ENCODE assay signal across 22 mouse cellular contexts in the genomic region with DNA sequence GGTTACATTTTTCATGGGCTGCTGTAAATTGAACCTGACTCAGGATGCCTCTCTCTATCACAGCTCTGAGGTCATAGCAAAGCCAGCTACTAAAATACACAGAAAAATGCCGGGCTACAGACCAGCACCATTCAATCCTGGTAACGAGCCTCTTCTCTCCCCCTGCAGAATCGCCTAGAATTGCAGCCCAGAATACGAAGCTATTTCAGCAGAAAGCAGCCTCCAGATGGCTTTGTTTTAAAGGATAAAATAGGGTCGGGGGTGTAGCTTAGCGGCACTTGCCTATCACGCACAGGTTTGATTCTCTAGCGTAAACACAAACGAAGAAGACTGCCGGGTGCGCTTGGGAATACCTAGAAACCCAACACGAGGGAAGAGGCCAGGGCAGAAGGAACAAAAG. TPM values are rescaled to one million over a fixed set of nuclear protein-coding genes. Genes with fewer than 3 reads are reported as not detected.
DNase-seq lines count a peak whose midpoint lies in the region; ATAC-seq and TF ChIP-seq lines count a peak whose summit lies in the region.
"Had no signal": no experiment of that assay in that cellular context is flagged by ENCODE, and none has a peak within 500 bp of the region (broad histone marks: within the 10 kb centered on the region; RNA-seq: fewer than 3 reads in every experiment).

No protein-coding gene starts in this region.

- no peak; the same call in 1 of the 2 replicates for TF ChIP-seq CTCF in midbrain, postnatal 0 days (IDR thresholded peaks at IDR 0.05)

- H3K4me1 ChIP-seq in intestine, embryonic 16.5 days (ENCODE audit: control insufficient read depth, insufficient read depth, low read length) = peaks cover 78% of the 10 kb centered on the region
- H3K4me1 ChIP-seq in intestine, embryonic 15.5 days (replicated peaks) = peaks cover 56% of the 10 kb centered on the region
- H3K4me1 ChIP-seq in midbrain, postnatal 0 days (ENCODE audit: insufficient read depth, low read length) = peaks cover 23% of the 10 kb centered on the region; the same call in 1 of the 2 replicates
- peaks cover 64% of the 10 kb centered on the region for H3K4me1 ChIP-seq in midbrain, embryonic 13.5 days (replicated peaks)
- H3K4me1 ChIP-seq in embryonic facial prominence, embryonic 13.5 days = peaks cover 75% of the 10 kb centered on the region
- H3K4me1 ChIP-seq in neural tube, embryonic 14.5 days (ENCODE audit: control insufficient read depth, insufficient read depth, low read length) = peaks cover 43% of the 10 kb centered on the region

- 59% methylated on average over 12 of the region's 12 CpGs for WGBS in intestine, embryonic 16.5 days
- WGBS in intestine, embryonic 15.5 days = 54% methylated on average over 12 of the region's 12 CpGs
- WGBS in midbrain, postnatal 0 days = 61% methylated on average over 12 of the region's 12 CpGs
- WGBS in midbrain, embryonic 13.5 days = 71% methylated on average over 12 of the region's 12 CpGs
- WGBS in embryonic facial prominence, embryonic 13.5 days = 45% methylated on average over 12 of the region's 12 CpGs
- 56% methylated on average over 12 of the region's 12 CpGs for WGBS in neural tube, embryonic 14.5 days

- no peaks in the 10 kb centered on the region for H3K27me3 ChIP-seq in intestine, embryonic 16.5 days (replicated peaks; ENCODE audit: control insufficient read depth, insufficient read depth, low read length)
- no peaks in the 10 kb centered on the region for H3K27me3 ChIP-seq in intestine, embryonic 15.5 days (replicated peaks)
- H3K27me3 ChIP-seq in midbrain, postnatal 0 days (ENCODE audit: insufficient read depth, low read length) = no peaks in the 10 kb centered on the region
- no peaks in the 10 kb centered on the region for H3K27me3 ChIP-seq in midbrain, embryonic 13.5 days
- no peaks in the 10 kb centered on the region for H3K27me3 ChIP-seq in embryonic facial prominence, embryonic 13.5 days
- no peaks in the 10 kb centered on the region for H3K27me3 ChIP-seq in neural tube, embryonic 14.5 days (ENCODE audit: control insufficient read depth, insufficient read depth, low read length)
- H3K27me3 ChIP-seq: heart, embryonic 12.5 days; limb, embryonic 13.5 days had no signal

- no peak overlapping the region for H3K4me3 ChIP-seq in intestine, embryonic 16.5 days (ENCODE audit: low read length)
- H3K4me3 ChIP-seq in intestine, embryonic 15.5 days (replicated peaks) = no peak overlapping the region
- no peak overlapping the region for H3K4me3 ChIP-seq in midbrain, postnatal 0 days (ENCODE audit: low read depth, low read length)
- no peak overlapping the region for H3K4me3 ChIP-seq in midbrain, embryonic 13.5 days (replicated peaks)
- H3K4me3 ChIP-seq in embryonic facial prominence, embryonic 13.5 days = no peak overlapping the region
- H3K4me3 ChIP-seq in neural tube, embryonic 14.5 days (ENCODE audit: low read depth, low read length) = no peak overlapping the region
- H3K4me3 ChIP-seq: heart, embryonic 12.5 days; limb, embryonic 13.5 days had no signal

- no peaks in the 10 kb centered on the region for H3K9me3 ChIP-seq in intestine, embryonic 16.5 days (ENCODE audit: control insufficient read depth, low read length)
- H3K9me3 ChIP-seq in intestine, embryonic 15.5 days = no peaks in the 10 kb centered on the region
- no peaks in the 10 kb centered on the region for H3K9me3 ChIP-seq in midbrain, postnatal 0 days (ENCODE audit: low read length)
- H3K9me3 ChIP-seq in midbrain, embryonic 13.5 days = no peaks in the 10 kb centered on the region
- H3K9me3 ChIP-seq in embryonic facial prominence, embryonic 13.5 days = no peaks in the 10 kb centered on the region
- no peaks in the 10 kb centered on the region for H3K9me3 ChIP-seq in neural tube, embryonic 14.5 days (ENCODE audit: control insufficient read depth, low read length)
- H3K9me3 ChIP-seq: heart, embryonic 12.5 days; limb, embryonic 13.5 days had no signal

- intact Hi-C loops in heart, postnatal 25 days (cut with DNase I) = no loop called here

- H3K9ac ChIP-seq in intestine, embryonic 16.5 days (ENCODE audit: low read depth, low read length) = no peak overlapping the region
- H3K9ac ChIP-seq in intestine, embryonic 15.5 days = no peak overlapping the region
- H3K9ac ChIP-seq in midbrain, postnatal 0 days (replicated peaks; ENCODE audit: low read length, poor library complexity, severe bottlenecking) = no peak overlapping the region
- H3K9ac ChIP-seq in midbrain, embryonic 13.5 days (replicated peaks) = no peak overlapping the region
- H3K9ac ChIP-seq in embryonic facial prominence, embryonic 13.5 days = no peak overlapping the region
- H3K9ac ChIP-seq in neural tube, embryonic 14.5 days (replicated peaks; ENCODE audit: low read depth, low read length) = no peak overlapping the region
- H3K9ac ChIP-seq: heart, embryonic 12.5 days; limb, embryonic 13.5 days had no signal

- ATAC-seq in intestine, embryonic 16.5 days = no peak
- no peak for ATAC-seq in intestine, embryonic 15.5 days
- no peak for ATAC-seq in midbrain, postnatal 0 days (ENCODE audit: low FRiP score)
- ATAC-seq in midbrain, embryonic 13.5 days = no peak
- ATAC-seq in embryonic facial prominence, embryonic 13.5 days (ENCODE audit: insufficient number of reproducible peaks, insufficient read depth, low FRiP score, low TSS enrichment, low read depth) = no peak
- no peak for ATAC-seq in neural tube, embryonic 14.5 days (ENCODE audit: low read depth)

- no peaks in the 10 kb centered on the region for H3K36me3 ChIP-seq in intestine, embryonic 16.5 days (ENCODE audit: control insufficient read depth, insufficient read depth, low read length)
- no peaks in the 10 kb centered on the region for H3K36me3 ChIP-seq in intestine, embryonic 15.5 days
- H3K36me3 ChIP-seq in midbrain, postnatal 0 days (ENCODE audit: insufficient read depth, low read length) = no peaks in the 10 kb centered on the region
- no peaks in the 10 kb centered on the region for H3K36me3 ChIP-seq in midbrain, embryonic 13.5 days
- no peaks in the 10 kb centered on the region for H3K36me3 ChIP-seq in embryonic facial prominence, embryonic 13.5 days
- no peaks in the 10 kb centered on the region for H3K36me3 ChIP-seq in neural tube, embryonic 14.5 days (ENCODE audit: control insufficient read depth, insufficient read depth, low read length)
- H3K36me3 ChIP-seq: heart, embryonic 12.5 days; limb, embryonic 13.5 days had no signal

- H3K27ac ChIP-seq in intestine, embryonic 16.5 days (ENCODE audit: low read length) = peak overlapping the region; percentile 19; the same call in 1 of the 2 replicates
- H3K27ac ChIP-seq in intestine, embryonic 15.5 days = no peak overlapping the region
- 0 out of 2 replicates have a peak overlapping the region, but pooled peaks have one; percentile 14 for H3K27ac ChIP-seq in midbrain, postnatal 0 days (ENCODE audit: low read depth, low read length)
- H3K27ac ChIP-seq in midbrain, embryonic 13.5 days = no peak overlapping the region
- 0 out of 2 replicates have a peak overlapping the region, but pooled peaks have one; percentile 7 for H3K27ac ChIP-seq in embryonic facial prominence, embryonic 13.5 days
- peak overlapping the region; percentile 29; the same call in 1 of the 2 replicates for H3K27ac ChIP-seq in neural tube, embryonic 14.5 days (ENCODE audit: low read depth, low read length)
- H3K27ac ChIP-seq: limb, embryonic 13.5 days; stomach, postnatal 0 days had no signal

- no peak overlapping the region for H3K4me2 ChIP-seq in intestine, embryonic 16.5 days (ENCODE audit: low read depth, low read length)
- no peak overlapping the region for H3K4me2 ChIP-seq in intestine, embryonic 15.5 days (replicated peaks)
- H3K4me2 ChIP-seq in midbrain, postnatal 0 days (ENCODE audit: low read depth, low read length, poor library complexity, severe bottlenecking) = no peak overlapping the region
- no peak overlapping the region for H3K4me2 ChIP-seq in midbrain, embryonic 13.5 days (replicated peaks)
- no peak overlapping the region for H3K4me2 ChIP-seq in embryonic facial prominence, embryonic 13.5 days
- H3K4me2 ChIP-seq in neural tube, embryonic 14.5 days (ENCODE audit: low read depth, low read length) = no peak overlapping the region
- H3K4me2 ChIP-seq: heart, embryonic 12.5 days; limb, embryonic 13.5 days had no signal

- DNase-seq in midbrain, postnatal 0 days (ENCODE audit: low spot score) = no peak
- DNase-seq in spleen, postnatal 36 days (ENCODE audit: low spot score in 2 of 2) = no peak
- DNase-seq in heart, postnatal 25 days (ENCODE audit: low spot score) = no peak
- DNase-seq: adrenal gland, adult 2 months; cerebellum, adult 8-10 months; gastrocnemius, postnatal 36 days; kidney, postnatal 10 days; lung, postnatal 4 days; thymus, postnatal 14 days had no signal

RNA-seq across cellular contexts. Expression of gene Itpk1, which starts 4.3 kb away (rescaled TPM):
- 51.4 and 57.1 TPM in 2 replicates for polyA plus RNA-seq in intestine, embryonic 16.5 days (2015; fragmentation: Nextera tagmentation; extraction: Ambion mirVana)
- polyA plus RNA-seq in intestine, embryonic 15.5 days (2015; fragmentation: Nextera tagmentation; extraction: Ambion mirVana) = 39.1 and 40.1 TPM in 2 replicates
- total RNA-seq in midbrain, postnatal 0 days (2014; rRNA removed) = 56.0 and 66.6 TPM in 2 replicates
- polyA plus RNA-seq in midbrain, postnatal 0 days (2015; fragmentation: Nextera tagmentation; extraction: Ambion mirVana) = 39.0 and 40.3 TPM in 2 replicates
- polyA plus RNA-seq in midbrain, embryonic 13.5 days (2015; fragmentation: Nextera tagmentation; extraction: Ambion mirVana) = 19.7 and 20.7 TPM in 2 replicates
- polyA plus RNA-seq in embryonic facial prominence, embryonic 13.5 days (2015; fragmentation: Nextera tagmentation; extraction: Ambion mirVana) = 10.4 and 10.8 TPM in 2 replicates
- 34.8 and 40.6 TPM in 2 replicates for polyA plus RNA-seq in neural tube, embryonic 14.5 days (2014; fragmentation: Nextera tagmentation; extraction: Ambion mirVana)
- total RNA-seq in heart, postnatal 25 days (2021) = 1 to 10 TPM; 8.3 to 8.9 TPM

RNA-seq across cellular contexts. Expression of gene Moap1, which starts 43.0 kb away (rescaled TPM):
- polyA plus RNA-seq in intestine, embryonic 16.5 days (2015; fragmentation: Nextera tagmentation; extraction: Ambion mirVana) = 19.3 and 20.2 TPM in 2 replicates
- polyA plus RNA-seq in intestine, embryonic 15.5 days (2015; fragmentation: Nextera tagmentation; extraction: Ambion mirVana) = 20.5 and 23.1 TPM in 2 replicates
- total RNA-seq in midbrain, postnatal 0 days (2014; rRNA removed) = 20.9 and 26.5 TPM in 2 replicates
- polyA plus RNA-seq in midbrain, postnatal 0 days (2015; fragmentation: Nextera tagmentation; extraction: Ambion mirVana) = 71.8 and 84.8 TPM in 2 replicates
- 52.3 and 54.8 TPM in 2 replicates for polyA plus RNA-seq in midbrain, embryonic 13.5 days (2015; fragmentation: Nextera tagmentation; extraction: Ambion mirVana)
- polyA plus RNA-seq in embryonic facial prominence, embryonic 13.5 days (2015; fragmentation: Nextera tagmentation; extraction: Ambion mirVana) = 25.5 and 25.7 TPM in 2 replicates
- polyA plus RNA-seq in neural tube, embryonic 14.5 days (2014; fragmentation: Nextera tagmentation; extraction: Ambion mirVana) = 68.8 and 81.1 TPM in 2 replicates
- total RNA-seq in heart, postnatal 25 days (2021) = 1 to 10 TPM; 7.3 to 7.9 TPM

RNA-seq across cellular contexts. Expression of gene Tmem251, which starts 43.1 kb away (rescaled TPM):
- 16.9 and 17.2 TPM in 2 replicates for polyA plus RNA-seq in intestine, embryonic 16.5 days (2015; fragmentation: Nextera tagmentation; extraction: Ambion mirVana)
- 15.3 and 16.3 TPM in 2 replicates for polyA plus RNA-seq in intestine, embryonic 15.5 days (2015; fragmentation: Nextera tagmentation; extraction: Ambion mirVana)
- total RNA-seq in midbrain, postnatal 0 days (2014; rRNA removed) = 5.9 and 6.2 TPM in 2 replicates
- 11.9 and 12.3 TPM in 2 replicates for polyA plus RNA-seq in midbrain, postnatal 0 days (2015; fragmentation: Nextera tagmentation; extraction: Ambion mirVana)
- polyA plus RNA-seq in midbrain, embryonic 13.5 days (2015; fragmentation: Nextera tagmentation; extraction: Ambion mirVana) = 12.4 and 13.3 TPM in 2 replicates
- polyA plus RNA-seq in embryonic facial prominence, embryonic 13.5 days (2015; fragmentation: Nextera tagmentation; extraction: Ambion mirVana) = 9.7 and 10.9 TPM in 2 replicates
- polyA plus RNA-seq in neural tube, embryonic 14.5 days (2014; fragmentation: Nextera tagmentation; extraction: Ambion mirVana) = 12.4 and 12.6 TPM in 2 replicates
- total RNA-seq in heart, postnatal 25 days (2021) = 1 to 10 TPM; 3.3 to 3.9 TPM

RNA-seq across cellular contexts. Expression of gene Gm28051, which starts 57.1 kb away (rescaled TPM):
- polyA plus RNA-seq in intestine, embryonic 16.5 days (2015; fragmentation: Nextera tagmentation; extraction: Ambion mirVana) = not detected in 2 replicates
- polyA plus RNA-seq in intestine, embryonic 15.5 days (2015; fragmentation: Nextera tagmentation; extraction: Ambion mirVana) = not detected in 2 replicates
- total RNA-seq in midbrain, postnatal 0 days (2014; rRNA removed) = 0.93 TPM in 1 of 2 replicates, not detected in the other
- polyA plus RNA-seq in midbrain, postnatal 0 days (2015; fragmentation: Nextera tagmentation; extraction: Ambion mirVana) = not detected in 2 replicates
- not detected in 2 replicates for polyA plus RNA-seq in midbrain, embryonic 13.5 days (2015; fragmentation: Nextera tagmentation; extraction: Ambion mirVana)
- not detected in 2 replicates for polyA plus RNA-seq in embryonic facial prominence, embryonic 13.5 days (2015; fragmentation: Nextera tagmentation; extraction: Ambion mirVana)
- not detected in 2 replicates for polyA plus RNA-seq in neural tube, embryonic 14.5 days (2014; fragmentation: Nextera tagmentation; extraction: Ambion mirVana)
- not detected for total RNA-seq in heart, postnatal 25 days (2021)
- total RNA-seq: adrenal gland, adult 2 months; gastrocnemius, postnatal 36 days; layer of hippocampus, postnatal 14 days; MEL; neutrophil, adult 5-6 weeks had no signal
- polyA plus RNA-seq: adrenal gland, adult 2 months; heart, embryonic 12.5 days; limb, embryonic 13.5 days; liver, embryonic 16.5 days; spleen, adult 2 months; stomach, postnatal 0 days had no signal

RNA-seq across cellular contexts. Expression of gene Gon7, which starts 57.1 kb away (rescaled TPM):
- 26.7 and 30.0 TPM in 2 replicates for polyA plus RNA-seq in intestine, embryonic 16.5 days (2015; fragmentation: Nextera tagmentation; extraction: Ambion mirVana)
- polyA plus RNA-seq in intestine, embryonic 15.5 days (2015; fragmentation: Nextera tagmentation; extraction: Ambion mirVana) = 30.8 and 31.2 TPM in 2 replicates
- total RNA-seq in midbrain, postnatal 0 days (2014; rRNA removed) = 14.4 and 21.0 TPM in 2 replicates
- polyA plus RNA-seq in midbrain, postnatal 0 days (2015; fragmentation: Nextera tagmentation; extraction: Ambion mirVana) = 30.9 and 39.1 TPM in 2 replicates
- polyA plus RNA-seq in midbrain, embryonic 13.5 days (2015; fragmentation: Nextera tagmentation; extraction: Ambion mirVana) = 55.0 and 57.9 TPM in 2 replicates
- polyA plus RNA-seq in embryonic facial prominence, embryonic 13.5 days (2015; fragmentation: Nextera tagmentation; extraction: Ambion mirVana) = 36.0 and 38.9 TPM in 2 replicates
- 46.9 and 54.2 TPM in 2 replicates for polyA plus RNA-seq in neural tube, embryonic 14.5 days (2014; fragmentation: Nextera tagmentation; extraction: Ambion mirVana)
- total RNA-seq in heart, postnatal 25 days (2021) = 10 to 100 TPM; 10.8 to 11.7 TPM

Comparison
In these comparisons a context has a peak if more than half of its experiments do, and no peak if none do; other contexts are left out.
1. H3K27ac ChIP-seq: peak in intestine, embryonic 16.5 days (single experiment), midbrain, postnatal 0 days (single experiment), embryonic facial prominence, embryonic 13.5 days (single experiment) and neural tube, embryonic 14.5 days (single experiment); none in intestine, embryonic 15.5 days (single experiment) and midbrain, embryonic 13.5 days (single experiment).